ENCODE assay signal across 26 mouse cellular contexts in the genomic region with DNA sequence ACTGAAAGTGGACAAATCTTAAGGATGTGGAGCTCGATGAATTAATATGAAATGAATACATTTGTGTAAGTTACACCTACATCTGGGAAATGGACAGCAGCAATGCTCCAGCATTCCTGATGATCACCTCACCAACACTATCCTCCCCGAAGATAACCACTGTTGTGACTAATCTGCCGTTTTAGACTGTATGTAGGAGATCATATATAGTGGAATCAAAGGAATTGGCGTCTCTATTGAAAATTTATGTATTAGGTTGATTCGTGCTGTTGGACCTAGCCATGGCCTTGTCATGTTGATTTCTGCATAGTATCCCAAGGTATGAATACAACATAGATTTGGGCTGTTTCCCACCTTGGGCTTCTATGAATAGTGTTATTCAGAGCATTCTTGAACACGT.
"Had no signal": no experiment of that assay in that cellular context is flagged by ENCODE, and none has a peak within 500 bp of the region (broad histone marks: within the 10 kb centered on the region; RNA-seq: fewer than 3 reads in every experiment).

No protein-coding gene starts in this region.

- H3K36me3 ChIP-seq: midbrain, embryonic 15.5 days had no signal

- H3K27me3 ChIP-seq: limb, embryonic 12.5 days; limb, embryonic 13.5 days; limb, embryonic 15.5 days; liver, embryonic 12.5 days; liver, embryonic 13.5 days; liver, embryonic 15.5 days; lung, embryonic 15.5 days; megakaryocyte, embryonic 14.5 days; midbrain, embryonic 12.5 days; midbrain, embryonic 13.5 days; midbrain, embryonic 15.5 days had no signal

- H3K4me3 ChIP-seq: left cerebral cortex, adult 2 months; limb, embryonic 12.5 days; limb, embryonic 13.5 days; limb, embryonic 15.5 days; liver, embryonic 12.5 days; liver, embryonic 13.5 days; liver, embryonic 15.5 days; lung, embryonic 15.5 days; megakaryocyte, embryonic 14.5 days; midbrain, embryonic 10.5 days; midbrain, embryonic 12.5 days; midbrain, embryonic 13.5 days; midbrain, embryonic 15.5 days; myocyte had no signal

- H3K9me3 ChIP-seq: limb, embryonic 12.5 days; limb, embryonic 15.5 days; liver, embryonic 12.5 days; liver, embryonic 13.5 days; liver, embryonic 15.5 days; lung, embryonic 15.5 days; midbrain, embryonic 10.5 days; midbrain, embryonic 12.5 days; midbrain, embryonic 13.5 days; midbrain, embryonic 15.5 days had no signal

- H3K27ac ChIP-seq: left cerebral cortex, adult 2 months; limb, embryonic 12.5 days; limb, embryonic 13.5 days; limb, embryonic 15.5 days; liver, embryonic 12.5 days; liver, embryonic 13.5 days; liver, embryonic 14.5 days; liver, embryonic 15.5 days; lung, embryonic 15.5 days; macrophage; midbrain, embryonic 10.5 days; midbrain, embryonic 12.5 days; midbrain, embryonic 13.5 days; midbrain, embryonic 15.5 days had no signal

- DNase-seq: left cerebral cortex, postnatal 4 days; liver; liver, embryonic 13.5 days; liver, postnatal 0 days; lung, adult 18-20 months; lung, adult 2 months; lung, embryonic 14.5 days; lung, postnatal 10 days; lung, postnatal 14 days; lung, postnatal 36 days; midbrain, embryonic 14.5 days had no signal

- H3K4me1 ChIP-seq: limb, embryonic 12.5 days; limb, embryonic 13.5 days; limb, embryonic 15.5 days; liver, embryonic 12.5 days; liver, embryonic 13.5 days; liver, embryonic 15.5 days; lung, embryonic 15.5 days; megakaryocyte, embryonic 14.5 days; midbrain, embryonic 10.5 days; midbrain, embryonic 12.5 days; midbrain, embryonic 13.5 days; midbrain, embryonic 15.5 days had no signal
